Mouse (Mus musculus) forebrain, embryonic 16.5 days (tissue): ENCODE measurements around the gene Gm8011. TPM values are rescaled to one million over a fixed set of nuclear protein-coding genes. Genes with fewer than 3 reads are reported as not detected.
"Not testable (repeated sequence)": the region's sequence is repeated elsewhere in the genome, so short reads cannot be mapped to it uniquely, and the experiment has no call there.

Experiments
- ATAC-seq: fragments of 200-750 bp; cut with Nextera tagmentation; 2 replicates; pipeline ENCODE4 v1.8.0; 2017; ENCODE audit warnings: mild to moderate bottlenecking, moderate library complexity
- H3K27ac ChIP-seq: fragments of 300-500 bp; sonication (generic); 2 replicates; pipeline ENCODE4 v1.5.1; 2014; ENCODE audit warnings: low read length, control low read depth
- H3K27me3 ChIP-seq: fragments of 300-500 bp; sonication (generic); replicated peaks from 2 replicates; pipeline ENCODE4 v1.6.1; 2014; ENCODE audit warnings: low read length; ENCODE audit not compliant: control insufficient read depth, insufficient read depth
- H3K36me3 ChIP-seq: fragments of 300-500 bp; sonication (generic); 2 replicates; pipeline ENCODE4 v1.6.1; 2014; ENCODE audit not compliant: control insufficient read depth, insufficient read depth
- H3K4me1 ChIP-seq: fragments of 300-500 bp; sonication (generic); replicated peaks from 2 replicates; pipeline ENCODE4 v1.6.1; 2014; ENCODE audit warnings: low read length; ENCODE audit not compliant: control insufficient read depth, insufficient read depth
- H3K4me2 ChIP-seq: fragments of 300-500 bp; sonication (generic); 2 replicates; pipeline ENCODE4 v1.6.1; 2014; ENCODE audit warnings: mild to moderate bottlenecking, low read length, control low read depth
- H3K4me3 ChIP-seq: fragments of 300-500 bp; sonication (generic); replicated peaks from 2 replicates; pipeline ENCODE4 v1.5.1; 2014; ENCODE audit warnings: mild to moderate bottlenecking, low read length, control low read depth
- H3K9ac ChIP-seq: fragments of 300-500 bp; sonication (generic); replicated peaks from 2 replicates; pipeline ENCODE4 v1.6.1; 2014; ENCODE audit warnings: low read depth, low read length, control low read depth
- H3K9me3 ChIP-seq: fragments of 300-500 bp; sonication (generic); 2 replicates; pipeline ENCODE4 v1.6.1; 2016; ENCODE audit warnings: low read length; ENCODE audit not compliant: control insufficient read depth
- WGBS: fragments of 180-500 bp; shearing (Covaris S2); extraction: QIAGEN DNeasy Blood & Tissue Kit; methylation state at CpG from one replicate; pipeline ENCODE4 v1.1.7; 2014; 5-methylcytosine and 5-hydroxymethylcytosine counted together
- polyA plus RNA-seq: library from polyadenylated mRNA; unstranded; fragments of >200 nt; fragmentation: Nextera tagmentation; extraction: Ambion mirVana; gene quantifications from 2 replicates; pipeline ENCODE4 v1.2.1, GENCODE M21; 2015

Gene Gm8011
- not detected in 2 replicates for polyA plus RNA-seq

DNA sequence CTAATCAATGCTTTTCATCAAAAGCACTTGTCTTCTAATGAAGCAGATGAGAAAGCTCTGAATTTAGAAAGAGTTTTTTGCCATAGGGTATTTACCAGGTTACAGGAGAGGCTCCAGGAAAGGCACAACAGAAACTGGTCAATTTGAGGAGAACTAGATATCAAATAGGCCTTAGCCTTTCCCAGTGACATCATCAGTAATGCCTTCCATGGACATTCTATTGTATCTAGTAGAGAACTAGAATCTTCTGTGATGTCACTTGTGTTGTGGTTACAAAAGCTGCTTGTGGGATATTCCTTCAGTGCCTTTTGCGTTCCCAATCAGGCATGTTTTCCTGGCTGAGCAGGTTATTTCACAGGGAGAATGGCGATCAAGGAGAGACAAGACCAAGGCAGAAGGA is at the start of gene Gm8011:
TSS of gene Gm8011 (plus strand) at position 301 of the 400 bp plus-strand sequence.
- H3K27ac ChIP-seq, H3K4me2 ChIP-seq, H3K27me3 ChIP-seq, H3K4me3 ChIP-seq, ATAC-seq, H3K36me3 ChIP-seq, H3K9me3 ChIP-seq, H3K4me1 ChIP-seq, H3K9ac ChIP-seq: not testable (repeated sequence)
- WGBS: 57% methylated on average over 2 of the region's 2 CpGs

DNA sequence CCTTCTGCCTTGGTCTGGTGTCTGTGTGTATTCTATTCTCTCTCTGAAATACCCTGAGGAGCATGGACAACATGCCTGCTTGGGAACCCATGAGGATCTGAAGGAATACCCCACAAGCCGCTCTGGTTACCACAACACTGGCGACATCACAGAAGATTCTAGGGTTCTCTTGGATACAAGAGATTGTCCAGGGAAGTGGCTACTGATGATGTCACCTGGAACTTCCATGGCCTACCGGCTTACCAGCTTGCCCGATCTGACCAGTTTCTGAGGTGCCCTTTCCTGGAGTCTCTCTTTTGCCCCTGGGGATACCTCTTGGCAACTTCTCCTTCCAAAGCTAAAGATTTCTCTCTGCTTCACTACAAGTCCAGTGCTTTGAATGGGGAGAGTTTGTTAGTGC is 24.1 kb upstream of the Gm8011 start, which contains the start of gene Gm8005:
TSS of gene Gm8005 (minus strand) at position 101 of the 400 bp plus-strand sequence.
- not testable (repeated sequence) for H3K4me2 ChIP-seq

GRCm38 (mm10) chr14:42502249-42502648 is 38.6 kb downstream of the Gm8011 start, which contains the start of gene Gm8020:
Gene Gm8020, minus strand, starts transcription at chr14:42502349.
- H3K4me1 ChIP-seq, H3K4me2 ChIP-seq, H3K9ac ChIP-seq, H3K36me3 ChIP-seq, ATAC-seq, H3K27ac ChIP-seq, H3K9me3 ChIP-seq, H3K27me3 ChIP-seq, H3K4me3 ChIP-seq: not testable (repeated sequence)
- 94% methylated on average over 2 of the region's 3 CpGs for WGBS

More for the DNA sequence above, 24.1 kb upstream of the Gm8011 start, which contains the start of gene Gm8005:
- H3K4me3 ChIP-seq, H3K9ac ChIP-seq, H3K4me1 ChIP-seq, ATAC-seq, H3K27me3 ChIP-seq, H3K27ac ChIP-seq, H3K9me3 ChIP-seq, H3K36me3 ChIP-seq: not testable (repeated sequence)
- WGBS: 94% methylated on average over 2 of the region's 4 CpGs

Other genes with a start within 250 kb of the Gm8011 start
- gene Gm17026, start 203.8 kb upstream of the Gm8011 start, polyA plus RNA-seq: not detected in 2 replicates
- not detected in 2 replicates for gene Gm9611, start 166.5 kb upstream of the Gm8011 start, polyA plus RNA-seq
- not detected in 2 replicates for gene Gm7995, start 153.7 kb upstream of the Gm8011 start, polyA plus RNA-seq
- gene Gm8005, start 24.2 kb upstream of the Gm8011 start, polyA plus RNA-seq: not detected in 2 replicates
- gene Gm8020, start 38.5 kb downstream of the Gm8011 start, polyA plus RNA-seq: not detected in 2 replicates
- not detected in 2 replicates for gene Gm8024, start 60.4 kb downstream of the Gm8011 start, polyA plus RNA-seq
- not detected in 2 replicates for gene Gm17124, start 136.0 kb downstream of the Gm8011 start, polyA plus RNA-seq
- gene Gm3633, start 178.0 kb downstream of the Gm8011 start, polyA plus RNA-seq: not detected in 2 replicates
- gene Gm10378, start 192.1 kb downstream of the Gm8011 start, polyA plus RNA-seq: not detected in 2 replicates